Mouse (Mus musculus): ENCODE data around the gene Bbof1. TPM values are rescaled to one million over a fixed set of nuclear protein-coding genes. Genes with fewer than 3 reads are reported as not detected.

Bbof1 gene
- 4.4 TPM in 2 replicates for polyA plus RNA-seq (2012; rRNA removed)

GRCm38 (mm10) chr12:84408819-84409507, at the start of gene Bbof1, which contains the start of gene Entpd5:
TSS of gene Bbof1 (plus strand) at chr12:84409071.
TSS of gene Entpd5 (minus strand) at chr12:84409029.

DNA sequence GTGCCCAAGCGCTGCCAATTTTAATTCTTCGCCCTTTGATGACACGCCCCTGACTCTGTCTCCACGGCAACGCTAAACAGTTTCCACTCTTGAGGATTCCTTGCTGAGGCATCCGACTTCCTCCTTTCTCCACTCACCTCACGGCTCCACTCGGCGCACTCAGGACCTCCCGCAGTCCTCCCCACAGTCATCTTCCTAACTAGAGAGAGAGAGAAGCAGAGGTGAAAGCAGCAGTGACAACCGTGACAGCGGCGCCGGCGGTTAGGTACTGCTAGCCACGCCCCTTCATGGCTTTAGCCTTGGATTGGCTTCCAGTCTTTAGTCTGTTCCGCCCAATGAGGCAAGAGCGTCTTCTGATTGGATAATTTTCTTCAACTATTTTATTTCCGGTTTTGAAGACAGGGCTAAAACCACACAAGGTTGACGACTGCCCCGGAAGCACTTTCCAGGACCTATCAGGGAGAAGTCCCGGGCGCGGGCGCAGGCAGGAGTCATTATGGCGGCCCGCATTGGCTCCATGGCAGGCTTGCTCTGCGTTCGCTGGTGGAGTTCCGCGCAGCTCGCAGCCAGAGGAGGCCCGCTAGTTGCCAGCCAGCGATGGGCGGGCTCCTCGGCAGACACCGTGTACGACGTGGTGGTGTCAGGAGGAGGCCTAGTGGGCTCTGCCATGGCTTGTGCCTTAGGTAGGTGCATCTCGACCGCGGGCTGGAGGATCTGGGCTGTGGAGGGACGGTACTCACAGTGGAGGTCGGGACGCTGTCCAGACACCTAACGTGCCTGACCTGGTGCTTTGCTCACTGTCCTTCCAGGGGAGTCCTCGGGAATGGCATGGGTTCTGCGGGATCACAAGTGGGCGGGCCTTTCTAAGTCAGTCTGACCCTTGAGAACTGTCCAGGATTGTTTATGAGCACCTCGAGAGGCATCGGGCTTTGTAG, 47.0 kb upstream of the Bbof1 start, which contains the start of the genes Coq6 and Fam161b:
Coq6 (plus strand) TSS at position 103 of the 935 bp plus-strand sequence.
Fam161b (minus strand) TSS at position 279 of the 935 bp plus-strand sequence.

GRCm38 (mm10) chr12:84416834-84417604, 8.1 kb downstream of the Bbof1 start, which contains the start of gene Rnf113a2:
TSS of gene Rnf113a2 (plus strand) at chr12:84417196.

DNA sequence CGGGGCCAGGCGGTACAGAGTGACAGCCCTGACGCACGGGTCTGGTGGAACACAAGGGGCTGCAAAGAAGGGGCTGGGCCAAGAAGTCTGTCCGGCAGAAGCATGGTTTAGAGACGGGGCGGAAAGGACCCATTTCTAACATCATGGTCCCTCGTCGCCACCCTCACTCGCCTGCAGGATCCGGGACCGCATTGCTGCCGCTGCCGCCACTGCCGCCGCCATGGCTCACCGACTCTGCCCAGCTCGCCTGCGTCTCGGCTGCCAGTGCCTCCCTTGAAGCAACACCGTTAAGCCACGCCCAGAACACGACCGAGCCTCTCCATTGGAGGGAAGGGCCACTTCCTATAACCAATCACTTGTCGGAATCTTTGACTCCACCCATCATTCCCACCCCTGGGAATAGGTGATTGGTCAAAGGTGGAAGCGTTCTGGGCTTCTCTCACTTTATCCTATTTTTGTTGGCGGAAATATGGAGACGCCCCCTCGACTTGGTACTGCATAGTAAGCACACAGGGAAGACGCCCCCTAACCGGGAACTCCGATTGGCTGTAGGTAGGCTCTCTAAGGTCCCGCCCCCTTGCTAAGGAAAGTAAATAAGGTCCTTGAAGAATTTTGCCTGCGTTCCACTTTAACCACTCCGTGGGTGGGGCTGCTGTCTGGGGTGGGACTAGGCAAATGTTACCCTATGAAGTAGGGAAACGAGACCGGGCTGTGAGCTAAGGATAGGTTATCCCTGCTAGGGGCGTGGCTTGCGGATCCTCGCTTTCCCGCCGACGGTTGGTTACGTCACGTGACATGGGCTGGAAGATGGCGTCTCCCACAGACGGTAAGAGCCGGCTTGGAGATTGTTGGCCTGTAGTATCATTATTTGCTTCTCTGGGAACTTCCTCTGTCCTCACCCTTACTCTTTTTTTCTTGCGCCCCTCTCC, 42.1 kb downstream of the Bbof1 start, which contains the start of the genes Aldh6a1 and Lin52:
Aldh6a1 (minus strand) TSS at position 287 of the 929 bp plus-strand sequence.
Lin52 (plus strand) TSS at position 705 of the 929 bp plus-strand sequence.

Other genes with a start within 250 kb of the Bbof1 start
- 7.4 and 8.5 TPM in 2 replicates for gene Elmsan1, start 190.2 kb upstream of the Bbof1 start, polyA plus RNA-seq (2012; rRNA removed)
- gene Ptgr2, start 123.8 kb upstream of the Bbof1 start, polyA plus RNA-seq (2012; rRNA removed): 10.5 and 12.4 TPM in 2 replicates
- gene Zfp410, start 92.2 kb upstream of the Bbof1 start, polyA plus RNA-seq (2012; rRNA removed): 72.1 and 74.2 TPM in 2 replicates
- gene Coq6, start 47.4 kb upstream of the Bbof1 start, polyA plus RNA-seq (2012; rRNA removed): 48.4 and 50.5 TPM in 2 replicates
- 17.3 and 19.5 TPM in 2 replicates for gene Fam161b, start 47.2 kb upstream of the Bbof1 start, polyA plus RNA-seq (2012; rRNA removed)
- gene Entpd5, start within 50 bp of the Bbof1 start, polyA plus RNA-seq (2012; rRNA removed): 8.6 and 8.9 TPM in 2 replicates
- 18.6 and 20.9 TPM in 2 replicates for gene Rnf113a2, start 8.1 kb downstream of the Bbof1 start, polyA plus RNA-seq (2012; rRNA removed)
- 16.6 and 16.7 TPM in 2 replicates for gene Aldh6a1, start 41.9 kb downstream of the Bbof1 start, polyA plus RNA-seq (2012; rRNA removed)
- 26.2 and 27.0 TPM in 2 replicates for gene Lin52, start 42.4 kb downstream of the Bbof1 start, polyA plus RNA-seq (2012; rRNA removed)
- gene Vsx2, start 160.7 kb downstream of the Bbof1 start, polyA plus RNA-seq (2012; rRNA removed): 2.1 and 3.9 TPM in 2 replicates
- 26.4 and 28.8 TPM in 2 replicates for gene Abcd4, start 208.3 kb downstream of the Bbof1 start, polyA plus RNA-seq (2012; rRNA removed)
- gene Vrtn, start 231.9 kb downstream of the Bbof1 start, polyA plus RNA-seq (2012; rRNA removed): 0.05 TPM in 1 of 2 replicates, not detected in the other